Mouse (Mus musculus): Measurements from ENCODE around the gene Lgi4.

DNA sequence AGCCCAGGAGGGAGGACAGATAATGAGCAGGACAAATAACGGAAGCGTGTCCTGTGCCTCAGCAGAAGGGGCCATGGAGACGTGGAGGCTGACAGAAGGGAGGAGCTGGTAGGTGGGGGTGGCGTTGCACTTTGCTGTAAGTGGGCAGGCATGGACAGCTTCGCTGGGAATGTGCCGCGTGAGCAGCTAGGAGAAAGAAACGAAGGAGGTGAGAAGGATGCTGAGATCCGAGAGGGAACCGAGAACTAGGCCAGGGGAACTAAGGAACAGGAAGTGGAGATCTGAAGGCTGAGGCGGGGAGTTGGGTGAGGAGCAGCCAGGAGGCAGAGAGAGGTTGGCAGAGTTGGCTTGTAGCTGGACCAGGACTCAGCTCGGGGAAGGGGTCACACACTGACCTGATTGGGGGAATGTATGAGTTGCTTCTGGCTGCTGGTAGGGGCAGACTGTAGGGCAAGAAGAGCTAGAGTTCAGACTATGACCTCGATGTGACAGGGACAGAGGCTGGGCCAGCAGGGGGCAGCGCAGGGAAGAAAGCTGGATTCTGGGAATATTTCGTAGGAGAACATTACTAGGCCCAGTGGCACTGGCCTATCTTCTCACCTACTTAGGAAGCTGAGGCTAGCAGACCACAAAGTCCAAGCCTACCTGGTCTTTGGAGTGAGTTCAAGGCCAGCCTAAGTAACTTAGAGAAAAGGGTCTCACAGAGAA, 46.1 kb downstream of the Lgi4 start:
- TF ChIP-seq CTCF (IDR thresholded peaks at IDR 0.05; ENCODE audit: low read depth, low read length) (no peak), GATA1 (IDR thresholded peaks at IDR 0.05; ENCODE audit: borderline replicate concordance, low read length) (no peak)
